Comparison of ENCODE assay signal across 18 mouse cellular contexts in genomic region chr7:79255752-79256151, GRCm38 (mm10). TPM values are rescaled to one million over a fixed set of nuclear protein-coding genes. Genes with fewer than 3 reads are reported as not detected.
A peak's percentile ranks its signal among the peaks of the same experiment; 100 is the strongest.
DNase-seq lines count a peak whose midpoint lies in the region; ATAC-seq and TF ChIP-seq lines count a peak whose summit lies in the region.
"Had no signal": no experiment of that assay in that cellular context is flagged by ENCODE, and none has a peak within 500 bp of the region (broad histone marks: within the 10 kb centered on the region; RNA-seq: fewer than 3 reads in every experiment).

No protein-coding gene starts in this region.

- no peak for TF ChIP-seq EP300 in stomach, postnatal 0 days (optimal IDR thresholded peaks at IDR 0.05)

- H3K9ac ChIP-seq in midbrain, postnatal 0 days (replicated peaks; ENCODE audit: low read length, poor library complexity, severe bottlenecking) = no peak overlapping the region
- no peak overlapping the region for H3K9ac ChIP-seq in stomach, postnatal 0 days (ENCODE audit: low read length)
- H3K9ac ChIP-seq: heart, embryonic 12.5 days; kidney, embryonic 15.5 days; liver, embryonic 13.5 days; midbrain, embryonic 15.5 days had no signal

- H3K4me2 ChIP-seq in midbrain, postnatal 0 days (ENCODE audit: low read depth, low read length, poor library complexity, severe bottlenecking) = no peak overlapping the region
- no peak overlapping the region for H3K4me2 ChIP-seq in stomach, postnatal 0 days (replicated peaks; ENCODE audit: low read depth)
- H3K4me2 ChIP-seq: heart, embryonic 12.5 days; kidney, embryonic 15.5 days; liver, embryonic 13.5 days; midbrain, embryonic 15.5 days had no signal

- no peaks in the 10 kb centered on the region for H3K9me3 ChIP-seq in midbrain, postnatal 0 days (ENCODE audit: low read length)
- no peaks in the 10 kb centered on the region for H3K9me3 ChIP-seq in midbrain, embryonic 10.5 days (replicated peaks)
- no peaks in the 10 kb centered on the region for H3K9me3 ChIP-seq in stomach, postnatal 0 days (ENCODE audit: control insufficient read depth, low read length)
- H3K9me3 ChIP-seq: embryonic facial prominence, embryonic 10.5 days; heart, embryonic 12.5 days; kidney, embryonic 15.5 days; liver, embryonic 13.5 days; midbrain, embryonic 15.5 days had no signal

- WGBS in kidney, adult 2 months = 87% methylated on average over 10 of the region's 10 CpGs
- 84% methylated on average over 10 of the region's 10 CpGs for WGBS in midbrain, postnatal 0 days
- WGBS in midbrain, embryonic 10.5 days = 84% methylated on average over 10 of the region's 10 CpGs
- WGBS in stomach, postnatal 0 days = 89% methylated on average over 10 of the region's 10 CpGs

- H3K36me3 ChIP-seq in kidney, adult 2 months (ENCODE audit: control insufficient read depth, insufficient read depth, low read length) = no peaks in the 10 kb centered on the region
- H3K36me3 ChIP-seq in midbrain, postnatal 0 days (ENCODE audit: insufficient read depth, low read length) = no peaks in the 10 kb centered on the region
- no peaks in the 10 kb centered on the region for H3K36me3 ChIP-seq in midbrain, embryonic 10.5 days
- no peaks in the 10 kb centered on the region for H3K36me3 ChIP-seq in stomach, postnatal 0 days (ENCODE audit: control insufficient read depth, insufficient read depth, low read length)
- H3K36me3 ChIP-seq: embryonic facial prominence, embryonic 10.5 days; heart, embryonic 12.5 days; kidney, embryonic 15.5 days; liver, embryonic 13.5 days; midbrain, embryonic 15.5 days had no signal

- no peak for TF ChIP-seq POLR2A in kidney, adult 2 months (IDR thresholded peaks at IDR 0.05; ENCODE audit: low read depth, low read length)

- TF ChIP-seq CTCF in kidney, adult 2 months (conservative IDR thresholded peaks at IDR 0.05; ENCODE audit: insufficient read depth, insufficient read length, low read depth, low read length) = peak; percentile 27; the same call in 1 of the 2 replicates
- peak; percentile 12; the same call in 1 of the 2 replicates for TF ChIP-seq CTCF in midbrain, postnatal 0 days (IDR thresholded peaks at IDR 0.05)
- peak; percentile 50 for TF ChIP-seq CTCF in stomach, postnatal 0 days (IDR thresholded peaks at IDR 0.05; ENCODE audit: low read depth)

- H3K27me3 ChIP-seq in kidney, adult 2 months (replicated peaks; ENCODE audit: control insufficient read depth, insufficient read depth, low read length) = no peaks in the 10 kb centered on the region
- no peaks in the 10 kb centered on the region for H3K27me3 ChIP-seq in midbrain, postnatal 0 days (ENCODE audit: insufficient read depth, low read length)
- H3K27me3 ChIP-seq in midbrain, embryonic 10.5 days (ENCODE audit: low read depth, poor library complexity, severe bottlenecking) = no peaks in the 10 kb centered on the region
- no peaks in the 10 kb centered on the region for H3K27me3 ChIP-seq in stomach, postnatal 0 days (ENCODE audit: control insufficient read depth, insufficient read depth, low read length)
- H3K27me3 ChIP-seq: heart, embryonic 12.5 days; kidney, embryonic 15.5 days; liver, embryonic 13.5 days; midbrain, embryonic 15.5 days had no signal

- no peak for ATAC-seq in midbrain, postnatal 0 days (ENCODE audit: low FRiP score)
- ATAC-seq in stomach, postnatal 0 days (ENCODE audit: low FRiP score, low TSS enrichment) = no peak
- no peak for ATAC-seq in cerebellum, adult (ENCODE audit: insufficient number of reproducible peaks, low FRiP score, low TSS enrichment)
- no peak for ATAC-seq in megakaryocyte, adult 5-6 weeks (ENCODE audit: poor library complexity, severe bottlenecking)
- ATAC-seq: midbrain, embryonic 15.5 days had no signal

- H3K4me1 ChIP-seq in kidney, adult 2 months (ENCODE audit: control insufficient read depth, insufficient read depth, low read length) = no peaks in the 10 kb centered on the region; the same call in 1 of the 2 replicates
- H3K4me1 ChIP-seq in midbrain, postnatal 0 days (ENCODE audit: insufficient read depth, low read length) = no peaks in the 10 kb centered on the region
- H3K4me1 ChIP-seq in midbrain, embryonic 10.5 days = no peaks in the 10 kb centered on the region
- no peaks in the 10 kb centered on the region for H3K4me1 ChIP-seq in stomach, postnatal 0 days (replicated peaks; ENCODE audit: control insufficient read depth, insufficient read depth)
- H3K4me1 ChIP-seq: embryonic facial prominence, embryonic 10.5 days; heart, embryonic 12.5 days; kidney, embryonic 15.5 days; midbrain, embryonic 15.5 days had no signal

- no peak overlapping the region for H3K4me3 ChIP-seq in kidney, adult 2 months (ENCODE audit: insufficient read depth, low read depth, low read length)
- no peak overlapping the region for H3K4me3 ChIP-seq in midbrain, postnatal 0 days (ENCODE audit: low read depth, low read length)
- no peak overlapping the region for H3K4me3 ChIP-seq in midbrain, embryonic 10.5 days
- H3K4me3 ChIP-seq in stomach, postnatal 0 days (ENCODE audit: low read depth, low read length) = no peak overlapping the region
- H3K4me3 ChIP-seq: embryonic facial prominence, embryonic 10.5 days; heart, embryonic 12.5 days; kidney, embryonic 15.5 days; liver, embryonic 13.5 days; midbrain, embryonic 15.5 days had no signal

- no peak overlapping the region for H3K27ac ChIP-seq in kidney, adult 2 months (ENCODE audit: insufficient read depth, low read depth, low read length)
- no peak overlapping the region for H3K27ac ChIP-seq in midbrain, postnatal 0 days (ENCODE audit: low read depth, low read length)
- no peak overlapping the region for H3K27ac ChIP-seq in midbrain, embryonic 10.5 days (replicated peaks)
- H3K27ac ChIP-seq in stomach, postnatal 0 days (replicated peaks) = no peak overlapping the region
- H3K27ac ChIP-seq: embryonic facial prominence, embryonic 10.5 days; kidney, embryonic 15.5 days; midbrain, embryonic 15.5 days had no signal

- no peak for DNase-seq in kidney, adult 2 months
- no peak for DNase-seq in kidney, postnatal 36 days
- no peak for DNase-seq in midbrain, postnatal 0 days (ENCODE audit: low spot score)
- no peak for DNase-seq in midbrain, embryonic 10.5 days (ENCODE audit: low spot score)
- DNase-seq in R1 (ENCODE audit: low read depth, low spot score) = peak; percentile 81
- DNase-seq in stomach, postnatal 0 days (ENCODE audit: low spot score) = no peak
- DNase-seq: adrenal gland, adult 8-10 months; cerebellum, adult 9-10 months; gastrocnemius, postnatal 25 days; heart, postnatal 36 days; liver, embryonic 13.5 days; thymus, adult 2 months had no signal

RNA-seq across cellular contexts. Expression of gene Abhd2, which starts 17.2 kb away (rescaled TPM):
- 29.4 and 33.3 TPM in 2 replicates for polyA plus RNA-seq in kidney, adult 2 months (2012; rRNA removed)
- 83.2 and 85.7 TPM in 2 replicates for total RNA-seq in midbrain, postnatal 0 days (2014; rRNA removed)
- 18.1 and 23.0 TPM in 2 replicates for polyA plus RNA-seq in midbrain, postnatal 0 days (2015; fragmentation: Nextera tagmentation; extraction: Ambion mirVana)
- 6.8 and 8.7 TPM in 2 replicates for polyA plus RNA-seq in midbrain, embryonic 10.5 days (2016; fragmentation: Nextera tagmentation; extraction: Ambion mirVana)
- 24.6 and 27.5 TPM in 2 replicates for polyA plus RNA-seq in stomach, postnatal 0 days (2015; fragmentation: Nextera tagmentation; extraction: Ambion mirVana)
- 41.5 and 45.2 TPM in 2 replicates for total RNA-seq in megakaryocyte, adult 5-6 weeks (2015)
- total RNA-seq in megakaryocyte, adult 5-6 weeks (2017) = 26.3 and 28.5 TPM in 2 replicates
